Mouse (Mus musculus) kidney, adult 2 months (tissue): ENCODE data around the gene Ghrhr. TPM values are rescaled to one million over a fixed set of nuclear protein-coding genes. Genes with fewer than 3 reads are reported as not detected.

Source experiments
- DNase-seq: peaks from one replicate; pipeline ENCODE4 v3.0.0; 2021
- H3K27ac ChIP-seq: fragments of 200-500 bp; 2 replicates; pipeline ENCODE4 v1.5.1; 2012; ENCODE audit warnings: low read depth, low read length, control low read depth, inconsistent platforms; ENCODE audit not compliant: insufficient read depth
- H3K27me3 ChIP-seq: fragments of 200-500 bp; replicated peaks from 2 replicates; pipeline ENCODE4 v1.6.1; 2012; ENCODE audit warnings: mild to moderate bottlenecking, moderate library complexity, low read length, inconsistent platforms; ENCODE audit not compliant: control insufficient read depth, insufficient read depth
- H3K36me3 ChIP-seq: fragments of 200-500 bp; 2 replicates; pipeline ENCODE4 v1.6.1; 2012; ENCODE audit warnings: mild to moderate bottlenecking, moderate library complexity, low read length, inconsistent platforms; ENCODE audit not compliant: control insufficient read depth, insufficient read depth
- H3K4me1 ChIP-seq: fragments of 200-500 bp; 2 replicates; pipeline ENCODE4 v1.6.1; 2011; ENCODE audit warnings: low read length; ENCODE audit not compliant: control insufficient read depth, insufficient read depth
- H3K4me3 ChIP-seq: fragments of 200-500 bp; 2 replicates; pipeline ENCODE4 v1.5.1; 2011; ENCODE audit warnings: mild to moderate bottlenecking, low read depth, low read length, control low read depth; ENCODE audit not compliant: insufficient read depth
- CTCF ChIP-seq: fragments of 200-500 bp; conservative IDR thresholded peaks from 2 replicates; pipeline ENCODE4 v1.5.1; 2011; ENCODE audit warnings: low read depth, mild to moderate bottlenecking, control low read depth, low read length, moderate library complexity, mixed read lengths; ENCODE audit not compliant: insufficient read depth, insufficient read length
- POLR2A ChIP-seq: fragments of 200-500 bp; IDR thresholded peaks from one replicate; pipeline ENCODE4 v1.6.1; 2011; ENCODE audit warnings: low read depth, low read length, control low read depth
- WGBS: fragments of 180-500 bp; shearing (Covaris S2); methylation state at CpG from one replicate; pipeline ENCODE4 v1.1.7; 2018; 5-methylcytosine and 5-hydroxymethylcytosine counted together
- polyA plus RNA-seq: library from polyadenylated mRNA; depleted of rRNA; stranded (reverse); fragments of >200 nt; gene quantifications from 2 replicates; pipeline ENCODE4 v1.2.3, GENCODE M21; 2012

Ghrhr gene
- polyA plus RNA-seq, 1 experiment = 0.36 TPM

GRCm38 (mm10) chr6:55402041-55402776, 26.1 kb downstream of the Ghrhr start:
- DNase-seq = no peak
- no peak for TF ChIP-seq CTCF
- TF ChIP-seq POLR2A = no peak
- WGBS = 55% methylated on average over 9 of the region's 9 CpGs
- H3K27ac ChIP-seq = no peak overlapping the region
- no peaks in the 10 kb centered on the region for H3K27me3 ChIP-seq
- no peak overlapping the region for H3K4me3 ChIP-seq
- no peaks in the 10 kb centered on the region for H3K36me3 ChIP-seq
- H3K4me1 ChIP-seq = no peaks in the 10 kb centered on the region

GRCm38 (mm10) chr6:55403411-55404309, 27.6 kb downstream of the Ghrhr start:
- Histone ChIP-seq H3K4me3 (no peak overlapping the region), H3K4me1 (no peaks in the 10 kb centered on the region), H3K27ac (no peak overlapping the region), H3K27me3 (no peaks in the 10 kb centered on the region), H3K36me3 (no peaks in the 10 kb centered on the region)
- 68% methylated on average over 9 of the region's 9 CpGs for WGBS
- DNase-seq = no peak
- TF ChIP-seq POLR2A (no peak), CTCF (no peak)

GRCm38 (mm10) chr6:55404421-55404990, 28.4 kb downstream of the Ghrhr start:
- H3K27ac ChIP-seq = no peak overlapping the region
- 60% methylated on average over 5 of the region's 5 CpGs for WGBS
- no peaks in the 10 kb centered on the region for H3K4me1 ChIP-seq
- DNase-seq = no peak
- H3K4me3 ChIP-seq = no peak overlapping the region
- H3K36me3 ChIP-seq = no peaks in the 10 kb centered on the region
- H3K27me3 ChIP-seq = no peaks in the 10 kb centered on the region
- TF ChIP-seq CTCF (no peak), POLR2A (no peak)

DNA sequence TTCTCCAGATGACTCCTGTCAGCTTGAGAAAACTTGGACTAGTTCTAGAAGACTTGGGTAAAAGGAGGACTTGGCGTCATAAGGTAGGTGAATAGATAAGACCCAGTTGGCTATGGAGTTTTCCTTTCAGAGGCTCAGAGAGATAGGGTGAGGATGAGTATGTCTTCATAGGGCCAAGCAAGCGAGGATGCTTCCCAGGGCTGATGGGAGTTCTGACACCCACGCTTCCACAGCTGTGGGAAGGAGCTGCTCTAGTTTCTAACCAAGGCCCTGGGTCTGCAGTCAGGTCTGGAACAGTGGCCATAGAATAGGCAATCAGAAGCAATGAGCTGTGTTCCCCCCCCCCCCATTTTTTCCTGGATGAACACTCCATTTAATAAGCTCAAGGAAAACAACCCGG, 31.2 kb downstream of the Ghrhr start:
- no peak for DNase-seq
- no peaks in the 10 kb centered on the region for H3K36me3 ChIP-seq
- no peaks in the 10 kb centered on the region for H3K4me1 ChIP-seq
- no peaks in the 10 kb centered on the region for H3K27me3 ChIP-seq
- H3K27ac ChIP-seq = no peak overlapping the region
- no peak overlapping the region for H3K4me3 ChIP-seq
- TF ChIP-seq POLR2A = no peak
- TF ChIP-seq CTCF = no peak
- 63% methylated on average over 4 of the region's 4 CpGs for WGBS

- 39% methylated on average over 7 of the region's 7 CpGs for WGBS
- no peak overlapping the region for H3K4me3 ChIP-seq
Measured at GRCm38 (mm10) chr6:55410119-55410775, 34.2 kb downstream of the Ghrhr start.

GRCm38 (mm10) chr6:55410977-55411376, 34.9 kb downstream of the Ghrhr start:
- Histone ChIP-seq H3K27me3 (no peaks in the 10 kb centered on the region; the same call in 1 of the 2 replicates), H3K4me1 (no peaks in the 10 kb centered on the region), H3K4me3 (no peak overlapping the region), H3K36me3 (no peaks in the 10 kb centered on the region), H3K27ac (no peak overlapping the region)
- TF ChIP-seq CTCF (no peak), POLR2A (no peak)
- no peak for DNase-seq
- 64% methylated on average over 5 of the region's 5 CpGs for WGBS

More at GRCm38 (mm10) chr6:55410119-55410775, 34.2 kb downstream of the Ghrhr start:
- peak; percentile 26 for DNase-seq
- no peaks in the 10 kb centered on the region for H3K36me3 ChIP-seq
- no peaks in the 10 kb centered on the region for H3K4me1 ChIP-seq
- TF ChIP-seq CTCF (no peak), POLR2A (no peak)
- no peak overlapping the region for H3K27ac ChIP-seq
- no peaks in the 10 kb centered on the region; the same call in 1 of the 2 replicates for H3K27me3 ChIP-seq
